Mouse (Mus musculus) cerebellum, postnatal 25 days (tissue): Measurements from ENCODE around the gene Map3k20.

Experiments
- DNase-seq, 2 experiments: peaks; one replicate each; pipeline ENCODE4 v3.0.0; 2021; ENCODE audit warnings: mixed read lengths in 2 of 2

Gene Map3k20

GRCm38 (mm10) chr2:72322681-72323353 is 37.4 kb downstream of the Map3k20 start:
- no peak for DNase-seq

- DNase-seq: no peak
These were observed 39.0 kb downstream of the Map3k20 start for GRCm38 (mm10) chr2:72324436-72324835.

- no peak for DNase-seq
These were observed 41.1 kb downstream of the Map3k20 start for GRCm38 (mm10) chr2:72326491-72326890.

- DNase-seq: no peak
These were observed 43.0 kb downstream of the Map3k20 start for GRCm38 (mm10) chr2:72328435-72328834.

- no peak for DNase-seq
These were observed 45.6 kb downstream of the Map3k20 start for GRCm38 (mm10) chr2:72330955-72331481.

- DNase-seq: no peak
These were observed 46.6 kb downstream of the Map3k20 start for GRCm38 (mm10) chr2:72332067-72332466.

GRCm38 (mm10) chr2:72333210-72333609 is 47.8 kb downstream of the Map3k20 start:
- no peak for DNase-seq

GRCm38 (mm10) chr2:72336840-72337239 is 51.4 kb downstream of the Map3k20 start:
- no peak for DNase-seq

- no peak for DNase-seq
These were observed 59.8 kb downstream of the Map3k20 start for GRCm38 (mm10) chr2:72345281-72345680.

- DNase-seq: no peak
These were observed 65.9 kb downstream of the Map3k20 start for GRCm38 (mm10) chr2:72351329-72351728.

GRCm38 (mm10) chr2:72351776-72352175 is 66.3 kb downstream of the Map3k20 start:
- DNase-seq: no peak

GRCm38 (mm10) chr2:72352756-72353155 is 67.3 kb downstream of the Map3k20 start:
- no peak for DNase-seq

- no peak for DNase-seq
These were observed 71.0 kb downstream of the Map3k20 start for GRCm38 (mm10) chr2:72356471-72356870.

GRCm38 (mm10) chr2:72361572-72361971 is 76.1 kb downstream of the Map3k20 start:
- DNase-seq: no peak

- no peak for DNase-seq
These were observed 78.0 kb downstream of the Map3k20 start for GRCm38 (mm10) chr2:72363449-72363848.

GRCm38 (mm10) chr2:72365930-72366329 is 80.5 kb downstream of the Map3k20 start:
- no peak for DNase-seq

- DNase-seq: no peak
These were observed 81.1 kb downstream of the Map3k20 start for GRCm38 (mm10) chr2:72366503-72366902.

GRCm38 (mm10) chr2:72367850-72368249 is 82.4 kb downstream of the Map3k20 start:
- no peak for DNase-seq

GRCm38 (mm10) chr2:72369140-72369600 is 83.7 kb downstream of the Map3k20 start:
- no peak for DNase-seq

GRCm38 (mm10) chr2:72372136-72372535 is 86.7 kb downstream of the Map3k20 start:
- DNase-seq: no peak

GRCm38 (mm10) chr2:72374076-72374475 is 88.6 kb downstream of the Map3k20 start:
- no peak for DNase-seq

- no peak for DNase-seq
These were observed 90.4 kb downstream of the Map3k20 start for GRCm38 (mm10) chr2:72375877-72376276.

GRCm38 (mm10) chr2:72376946-72377345 is 91.5 kb downstream of the Map3k20 start:
- DNase-seq: no peak

GRCm38 (mm10) chr2:72379425-72379824 is 94.0 kb downstream of the Map3k20 start:
- DNase-seq: no peak

GRCm38 (mm10) chr2:72382662-72383061 is 97.2 kb downstream of the Map3k20 start:
- DNase-seq: no peak
